Mouse (Mus musculus) embryonic facial prominence, embryonic 14.5 days (tissue): ENCODE measurements around the gene Tank. TPM values are rescaled to one million over a fixed set of nuclear protein-coding genes. Genes with fewer than 3 reads are reported as not detected.
A peak's percentile ranks its signal among the peaks of the same experiment; 100 is the strongest.

ENCODE experiments used
- ATAC-seq: fragments of 200-750 bp; cut with Nextera tagmentation; 2 replicates; pipeline ENCODE4 v1.8.0; 2017; ENCODE audit warnings: low read depth, moderate number of reproducible peaks, moderate TSS enrichment
- DNase-seq: peaks from one replicate; pipeline ENCODE4 v3.0.0-alpha.2; 2015; ENCODE audit warnings: low spot score
- H3K27ac ChIP-seq: fragments of 300-500 bp; sonication (generic); replicated peaks from 2 replicates; pipeline ENCODE4 v1.5.1; 2014; ENCODE audit warnings: low read depth, mild to moderate bottlenecking, low read length, moderate library complexity
- H3K27me3 ChIP-seq: fragments of 300-500 bp; sonication (generic); replicated peaks from 2 replicates; pipeline ENCODE4 v1.6.1; 2014; ENCODE audit warnings: low read length; ENCODE audit not compliant: control insufficient read depth, insufficient read depth
- H3K36me3 ChIP-seq: fragments of 300-500 bp; sonication (generic); 2 replicates; pipeline ENCODE4 v1.6.1; 2014; ENCODE audit warnings: low read length, mixed read lengths; ENCODE audit not compliant: control insufficient read depth, insufficient read depth
- H3K4me1 ChIP-seq: fragments of 300-500 bp; sonication (generic); 2 replicates; pipeline ENCODE4 v1.6.1; 2014; ENCODE audit warnings: antibody characterized with exemption, low read length; ENCODE audit not compliant: control insufficient read depth, insufficient read depth
- H3K4me2 ChIP-seq: fragments of 300-500 bp; sonication (generic); 2 replicates; pipeline ENCODE4 v1.6.1; 2014; ENCODE audit warnings: low read depth, mild to moderate bottlenecking, low read length, moderate library complexity, mixed read lengths
- H3K4me3 ChIP-seq: fragments of 300-500 bp; sonication (generic); 2 replicates; pipeline ENCODE4 v1.5.1; 2014; ENCODE audit warnings: low read depth, mild to moderate bottlenecking, low read length
- H3K9ac ChIP-seq: fragments of 300-500 bp; sonication (generic); 2 replicates; pipeline ENCODE4 v1.6.1; 2014; ENCODE audit warnings: low read depth, mild to moderate bottlenecking, low read length, moderate library complexity, mixed read lengths
- H3K9me3 ChIP-seq: fragments of 300-500 bp; sonication (generic); 2 replicates; pipeline ENCODE4 v1.6.1; 2016; ENCODE audit warnings: low read length; ENCODE audit not compliant: control insufficient read depth
- WGBS: fragments of 180-500 bp; shearing (Covaris S2); extraction: QIAGEN DNeasy Blood & Tissue Kit; methylation state at CpG from one replicate; pipeline ENCODE4 v1.1.7; 2014; 5-methylcytosine and 5-hydroxymethylcytosine counted together
- polyA plus RNA-seq: library from polyadenylated mRNA; unstranded; fragments of >200 nt; fragmentation: Nextera tagmentation; extraction: Ambion mirVana; gene quantifications from 2 replicates; pipeline ENCODE4 v1.2.1, GENCODE M21; 2014

Tank gene
- polyA plus RNA-seq, 1 experiment from 2014 or later: 35.1 TPM

DNA sequence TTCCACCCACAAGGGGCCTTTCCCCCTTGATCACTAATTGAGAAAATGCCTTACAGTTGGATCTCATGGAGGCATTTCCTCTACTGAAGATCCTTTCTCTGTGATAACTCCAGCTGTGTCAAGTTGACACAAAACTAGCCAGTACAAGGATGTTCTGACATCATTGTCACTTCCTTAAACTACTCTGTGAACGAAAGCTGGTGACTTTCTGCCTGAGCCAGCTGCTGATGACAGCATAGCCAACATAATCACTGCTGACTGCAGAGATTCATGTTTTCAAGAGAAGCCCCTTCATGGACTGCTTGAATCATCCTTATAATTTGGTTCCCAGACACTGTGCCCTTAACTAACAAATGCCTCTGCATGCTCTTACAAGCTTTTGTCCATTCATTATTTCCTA lies 7.1 kb downstream of the Tank start:
- DNase-seq (no peak), ATAC-seq (no peak)
- Histone ChIP-seq H3K9me3 (0 out of 2 replicates have a peak, but pooled peaks cover 3% of the 10 kb centered on the region), H3K36me3 (no peaks in the 10 kb centered on the region), H3K27ac (no peak overlapping the region), H3K27me3 (no peaks in the 10 kb centered on the region), H3K4me2 (no peak overlapping the region), H3K9ac (no peak overlapping the region), H3K4me3 (no peak overlapping the region), H3K4me1 (no peaks in the 10 kb centered on the region)
- WGBS: 67% methylated on average over 1 of the region's 1 CpGs

GRCm38 (mm10) chr2:61586166-61586565 lies 7.8 kb downstream of the Tank start:
- no peak for ATAC-seq

DNA sequence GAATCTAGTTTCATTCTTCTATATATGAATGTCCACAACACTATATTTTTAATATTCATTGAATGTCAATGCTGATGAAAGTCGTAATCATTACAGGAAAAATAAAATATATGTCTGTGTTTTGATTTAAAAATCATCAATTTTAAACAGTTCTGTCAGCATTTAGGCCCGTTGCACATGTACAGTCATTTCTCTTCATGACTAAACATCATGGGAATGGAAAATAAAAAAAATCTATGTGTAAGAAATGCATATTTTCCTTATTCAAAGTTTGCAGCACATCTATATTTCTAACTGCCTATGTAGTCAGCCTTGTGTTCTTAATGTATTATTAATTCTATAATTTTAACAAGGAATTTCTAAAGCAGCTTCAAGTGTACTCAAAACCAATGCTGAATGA lies 12.4 kb downstream of the Tank start:
- H3K4me2 ChIP-seq: no peak overlapping the region
- H3K9ac ChIP-seq: no peak overlapping the region
- H3K36me3 ChIP-seq: no peaks in the 10 kb centered on the region
- H3K27me3 ChIP-seq: no peaks in the 10 kb centered on the region
- H3K4me1 ChIP-seq: no peaks in the 10 kb centered on the region
- DNase-seq (no peak), ATAC-seq (no peak)
- 86% methylated on average over 2 of the region's 2 CpGs for WGBS
- no peak overlapping the region for H3K4me3 ChIP-seq
- 0 out of 2 replicates have a peak, but pooled peaks cover 3% of the 10 kb centered on the region for H3K9me3 ChIP-seq
- no peak overlapping the region for H3K27ac ChIP-seq

More at GRCm38 (mm10) chr2:61586166-61586565, 7.8 kb downstream of the Tank start:
- Histone ChIP-seq H3K4me1 (no peaks in the 10 kb centered on the region), H3K27ac (no peak overlapping the region), H3K4me2 (no peak overlapping the region), H3K9me3 (0 out of 2 replicates have a peak, but pooled peaks cover 3% of the 10 kb centered on the region), H3K4me3 (no peak overlapping the region), H3K9ac (no peak overlapping the region), H3K27me3 (no peaks in the 10 kb centered on the region), H3K36me3 (no peaks in the 10 kb centered on the region)
- WGBS: 94% methylated on average over 3 of the region's 3 CpGs
- DNase-seq: no peak

GRCm38 (mm10) chr2:61592095-61592494 lies 13.7 kb downstream of the Tank start:
- H3K4me1 ChIP-seq: no peaks in the 10 kb centered on the region

DNA sequence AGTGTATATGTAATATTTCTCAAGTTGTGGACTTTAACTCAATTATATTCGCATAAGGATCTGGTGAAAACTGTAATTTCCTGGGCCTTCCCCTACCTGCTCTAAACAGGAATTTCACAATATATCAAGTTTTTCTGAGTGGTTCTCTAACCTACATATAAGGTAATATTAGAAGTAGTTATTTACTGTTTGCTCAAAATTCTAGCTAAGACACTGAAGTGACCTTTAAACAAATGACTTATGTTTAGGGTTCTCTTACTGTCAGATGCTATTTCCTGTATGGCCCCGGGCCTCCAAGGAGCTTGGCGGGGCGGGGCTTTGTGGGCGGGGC lies 14.3 kb downstream of the Tank start:
- WGBS: 12% methylated on average over 5 of the region's 5 CpGs
- Histone ChIP-seq H3K9me3 (no peaks in the 10 kb centered on the region), H3K4me1 (no peaks in the 10 kb centered on the region), H3K36me3 (no peaks in the 10 kb centered on the region), H3K9ac (peak overlapping the region; percentile 75; the same call in 1 of the 2 replicates), H3K4me3 (peak overlapping the region; percentile 61), H3K4me2 (peak overlapping the region; percentile 73), H3K27me3 (no peaks in the 10 kb centered on the region), H3K27ac (peak overlapping the region; percentile 78; the same call in 1 of the 2 replicates)
- no peak for DNase-seq
- ATAC-seq: no peak

More at GRCm38 (mm10) chr2:61592095-61592494, 13.7 kb downstream of the Tank start:
- no peak overlapping the region for H3K4me3 ChIP-seq
- no peaks in the 10 kb centered on the region for H3K9me3 ChIP-seq
- H3K9ac ChIP-seq: no peak overlapping the region
- H3K27ac ChIP-seq: no peak overlapping the region
- DNase-seq (no peak), ATAC-seq (no peak)
- H3K36me3 ChIP-seq: no peaks in the 10 kb centered on the region
- no peak overlapping the region for H3K4me2 ChIP-seq
- H3K27me3 ChIP-seq: no peaks in the 10 kb centered on the region
- WGBS: 89% methylated on average over 3 of the region's 3 CpGs

DNA sequence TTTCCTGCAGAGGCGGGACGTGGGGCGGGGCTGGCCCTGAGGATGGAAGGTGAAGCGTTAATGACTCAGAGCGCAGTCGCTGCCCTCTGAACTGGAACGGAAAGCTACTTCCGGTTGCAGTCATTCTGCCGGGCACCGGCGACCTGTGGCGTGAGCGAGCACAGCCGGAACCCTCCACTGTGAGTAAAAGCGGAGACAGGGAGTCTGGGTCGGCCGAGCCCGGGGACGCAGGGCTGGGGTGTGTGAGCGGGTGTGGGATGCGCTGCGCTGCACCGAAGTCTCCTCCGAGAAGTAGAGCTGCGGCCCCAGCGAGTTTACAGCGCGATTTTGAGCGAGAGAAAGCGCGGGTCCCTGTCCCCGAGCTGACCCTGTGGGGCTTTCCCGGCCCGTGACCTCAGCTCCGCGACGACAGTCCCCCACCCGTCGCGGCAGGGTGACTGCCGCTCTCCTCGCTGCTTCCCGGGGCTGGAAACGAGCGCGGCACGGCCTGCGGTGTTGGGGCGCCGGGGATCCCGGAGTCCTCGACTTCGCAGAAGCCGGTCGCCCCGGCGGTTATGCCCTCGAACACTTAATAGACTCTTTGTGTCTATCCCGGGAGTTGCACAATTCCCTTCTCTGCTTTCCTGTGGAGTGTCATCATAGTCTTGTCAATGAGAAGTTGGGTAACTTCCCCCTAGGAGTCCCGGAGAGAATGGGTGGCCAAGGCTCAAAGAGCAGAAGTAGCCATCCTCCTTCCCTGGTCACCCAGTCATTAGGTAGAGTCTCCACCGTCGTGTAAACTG lies 14.8 kb downstream of the Tank start:
- no peaks in the 10 kb centered on the region for H3K9me3 ChIP-seq
- peak overlapping the region; percentile 73 for H3K4me2 ChIP-seq
- H3K36me3 ChIP-seq: no peaks in the 10 kb centered on the region
- peak; percentile 95 for DNase-seq
- ATAC-seq: peak; percentile 95
- H3K4me3 ChIP-seq: peak overlapping the region; percentile 61
- no peaks in the 10 kb centered on the region for H3K4me1 ChIP-seq
- H3K27ac ChIP-seq: peak overlapping the region; percentile 78
- H3K9ac ChIP-seq: peak overlapping the region; percentile 75
- under 1% methylated on average over 41 of the region's 62 CpGs for WGBS
- no peaks in the 10 kb centered on the region for H3K27me3 ChIP-seq

GRCm38 (mm10) chr2:61593871-61594304 lies 15.5 kb downstream of the Tank start:
- Histone ChIP-seq H3K4me1 (no peaks in the 10 kb centered on the region), H3K27ac (peak overlapping the region; percentile 78), H3K36me3 (no peaks in the 10 kb centered on the region), H3K4me2 (peak overlapping the region; percentile 73), H3K4me3 (peak overlapping the region; percentile 61), H3K27me3 (no peaks in the 10 kb centered on the region), H3K9ac (peak overlapping the region; percentile 75), H3K9me3 (no peaks in the 10 kb centered on the region)
- DNase-seq (peak; percentile 35), ATAC-seq (no peak; the same call in 1 of the 2 replicates)
- 1% methylated on average over 12 of the region's 12 CpGs for WGBS

- Histone ChIP-seq H3K27me3 (no peaks in the 10 kb centered on the region), H3K9me3 (no peaks in the 10 kb centered on the region), H3K4me1 (no peaks in the 10 kb centered on the region), H3K9ac (no peak overlapping the region), H3K27ac (no peak overlapping the region), H3K4me3 (no peak overlapping the region), H3K4me2 (no peak overlapping the region), H3K36me3 (no peaks in the 10 kb centered on the region)
- WGBS: 92% methylated on average over 1 of the region's 1 CpGs
- no peak for ATAC-seq
- DNase-seq: no peak
Measured at GRCm38 (mm10) chr2:61599730-61600129, 21.3 kb downstream of the Tank start.

DNA sequence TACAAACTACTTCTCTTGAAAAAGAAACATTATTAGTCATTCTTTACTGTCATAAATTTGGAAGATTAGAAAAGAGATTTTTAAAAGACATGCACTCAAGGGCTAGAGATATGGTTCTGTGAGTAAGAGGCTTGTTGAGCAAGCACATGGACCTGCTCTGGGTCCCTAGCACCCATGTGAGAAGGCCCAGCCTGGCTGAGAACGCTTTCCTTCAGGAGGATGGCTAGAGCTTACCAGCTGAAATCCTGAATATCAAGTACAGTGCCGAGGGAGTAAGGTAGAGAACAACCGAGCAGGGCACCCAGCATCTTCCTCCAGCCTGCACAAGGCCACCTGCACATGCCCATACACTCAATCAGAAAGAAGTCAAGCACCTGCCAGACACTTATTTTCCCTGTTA lies 25.1 kb downstream of the Tank start:
- H3K27me3 ChIP-seq: no peaks in the 10 kb centered on the region
- no peaks in the 10 kb centered on the region for H3K36me3 ChIP-seq
- no peak overlapping the region for H3K4me2 ChIP-seq
- ATAC-seq (no peak), DNase-seq (no peak)
- no peak overlapping the region for H3K4me3 ChIP-seq
- WGBS: 74% methylated on average over 3 of the region's 3 CpGs
- no peaks in the 10 kb centered on the region for H3K4me1 ChIP-seq
- no peak overlapping the region for H3K27ac ChIP-seq
- H3K9ac ChIP-seq: no peak overlapping the region
- H3K9me3 ChIP-seq: no peaks in the 10 kb centered on the region
